10 mouse cellular contexts compared by ENCODE assay signal in the genomic region with DNA sequence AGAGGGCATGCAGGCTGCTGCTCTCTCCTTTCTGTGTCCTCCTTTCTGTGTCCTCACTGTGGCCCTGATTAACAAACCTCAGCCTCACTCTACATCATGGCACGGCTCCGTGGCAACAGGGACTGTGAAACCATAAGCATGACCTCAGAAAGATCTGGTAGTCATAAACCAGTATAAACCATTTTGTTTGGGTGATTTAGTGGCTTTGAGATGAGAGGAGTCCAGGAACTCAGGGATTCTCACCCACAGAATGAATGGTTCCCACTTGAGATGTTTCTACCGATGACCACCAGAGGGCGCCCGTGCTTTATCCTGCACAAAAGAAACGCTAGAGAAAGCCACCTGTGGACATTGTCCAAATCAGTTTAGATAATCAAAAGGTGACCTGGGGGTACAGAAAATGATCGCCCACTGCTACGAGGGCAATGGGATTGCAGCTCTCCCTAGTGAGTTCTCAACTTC. TPM values are rescaled to one million over a fixed set of nuclear protein-coding genes. Genes with fewer than 3 reads are reported as not detected.
DNase-seq lines count a peak whose midpoint lies in the region; ATAC-seq and TF ChIP-seq lines count a peak whose summit lies in the region.
"Had no signal": no experiment of that assay in that cellular context is flagged by ENCODE, and none has a peak within 500 bp of the region (broad histone marks: within the 10 kb centered on the region; RNA-seq: fewer than 3 reads in every experiment).

No protein-coding gene starts in this region.

- ATAC-seq in liver, embryonic 12.5 days = no peak
- ATAC-seq in forebrain, embryonic 14.5 days = peak; percentile 50; the same call in 1 of the 2 replicates
- ATAC-seq in intestine, postnatal 0 days = no peak

- H3K4me3 ChIP-seq in liver, embryonic 12.5 days = no peak overlapping the region
- no peak overlapping the region for H3K4me3 ChIP-seq in forebrain, embryonic 14.5 days (ENCODE audit: low read depth, low read length)
- no peak overlapping the region for H3K4me3 ChIP-seq in intestine, postnatal 0 days (ENCODE audit: low read depth, low read length)
- H3K4me3 ChIP-seq: embryonic facial prominence, embryonic 13.5 days; neural tube, embryonic 12.5 days had no signal

- peak; percentile 93 for TF ChIP-seq CTCF in intestine, postnatal 0 days (IDR thresholded peaks at IDR 0.05; ENCODE audit: low read depth)

- 17% methylated on average over 8 of the region's 8 CpGs for WGBS in liver, embryonic 12.5 days (ENCODE audit: insufficient replicate concordance)
- WGBS in forebrain, embryonic 14.5 days = 15% methylated on average over 8 of the region's 8 CpGs
- 12% methylated on average over 8 of the region's 8 CpGs for WGBS in intestine, postnatal 0 days

- H3K9me3 ChIP-seq in liver, embryonic 12.5 days (replicated peaks) = no peaks in the 10 kb centered on the region
- H3K9me3 ChIP-seq in forebrain, embryonic 14.5 days (replicated peaks; ENCODE audit: control insufficient read depth, low read length) = no peaks in the 10 kb centered on the region
- no peaks in the 10 kb centered on the region for H3K9me3 ChIP-seq in intestine, postnatal 0 days (ENCODE audit: control insufficient read depth)
- H3K9me3 ChIP-seq: embryonic facial prominence, embryonic 13.5 days; neural tube, embryonic 12.5 days had no signal

- H3K27ac ChIP-seq in liver, embryonic 12.5 days = no peak overlapping the region
- no peak overlapping the region for H3K27ac ChIP-seq in forebrain, embryonic 14.5 days (ENCODE audit: low read depth, low read length)
- H3K27ac ChIP-seq in intestine, postnatal 0 days (ENCODE audit: low read depth, low read length) = no peak overlapping the region
- H3K27ac ChIP-seq: embryonic facial prominence, embryonic 13.5 days; neural tube, embryonic 12.5 days had no signal

- peak; percentile 70 for DNase-seq in liver
- DNase-seq in c-Kit-positive CD71-negative TER-119-negative erythroid progenitor cells, embryonic 14.5 days (ENCODE audit: low read depth) = peak; percentile 23
- peak; percentile 77 for DNase-seq in forebrain, embryonic 14.5 days (ENCODE audit: low spot score)
- DNase-seq in left cerebral cortex, postnatal 4 days = peak; percentile 67
- peak; percentile 1 to 5 for DNase-seq in natural killer cell, adult 2 months (ENCODE audit: low spot score in 2 of 2)
- peak; percentile 6 to 9 for DNase-seq in thymus, postnatal 36 days

- H3K4me1 ChIP-seq in liver, embryonic 12.5 days = no peaks in the 10 kb centered on the region
- H3K4me1 ChIP-seq in forebrain, embryonic 14.5 days (ENCODE audit: control insufficient read depth, insufficient read depth, low read length) = no peaks in the 10 kb centered on the region
- no peaks in the 10 kb centered on the region for H3K4me1 ChIP-seq in intestine, postnatal 0 days (replicated peaks; ENCODE audit: control insufficient read depth, insufficient read depth, low read length)
- H3K4me1 ChIP-seq: embryonic facial prominence, embryonic 13.5 days; neural tube, embryonic 12.5 days had no signal

- no peak overlapping the region for H3K9ac ChIP-seq in liver, embryonic 12.5 days
- no peak overlapping the region for H3K9ac ChIP-seq in forebrain, embryonic 14.5 days (ENCODE audit: low read length)
- no peak overlapping the region for H3K9ac ChIP-seq in intestine, postnatal 0 days (ENCODE audit: low read depth, low read length)
- H3K9ac ChIP-seq: embryonic facial prominence, embryonic 13.5 days; neural tube, embryonic 12.5 days had no signal

- intact Hi-C loops in left cerebral cortex, postnatal 4 days (cut with DNase I) = loop anchor here (10.0 kb wide), 1 partner anchor 209 kb away; no protein-coding TSS in a partner anchor

- no peaks in the 10 kb centered on the region for H3K27me3 ChIP-seq in liver, embryonic 12.5 days (replicated peaks)
- H3K27me3 ChIP-seq in forebrain, embryonic 14.5 days (replicated peaks; ENCODE audit: control insufficient read depth, insufficient read depth, low read length) = no peaks in the 10 kb centered on the region
- H3K27me3 ChIP-seq in intestine, postnatal 0 days (replicated peaks; ENCODE audit: control insufficient read depth, insufficient read depth, low read length) = no peaks in the 10 kb centered on the region
- H3K27me3 ChIP-seq: embryonic facial prominence, embryonic 13.5 days; neural tube, embryonic 12.5 days had no signal

- no peak overlapping the region for H3K4me2 ChIP-seq in liver, embryonic 12.5 days
- no peak overlapping the region for H3K4me2 ChIP-seq in forebrain, embryonic 14.5 days (ENCODE audit: low read length)
- no peak overlapping the region for H3K4me2 ChIP-seq in intestine, postnatal 0 days (replicated peaks; ENCODE audit: low read depth)
- H3K4me2 ChIP-seq: embryonic facial prominence, embryonic 13.5 days; neural tube, embryonic 12.5 days had no signal

- H3K36me3 ChIP-seq in liver, embryonic 12.5 days = no peaks in the 10 kb centered on the region
- no peaks in the 10 kb centered on the region for H3K36me3 ChIP-seq in forebrain, embryonic 14.5 days (ENCODE audit: control insufficient read depth, insufficient read depth, low read length)
- no peaks in the 10 kb centered on the region for H3K36me3 ChIP-seq in intestine, postnatal 0 days (ENCODE audit: control insufficient read depth, insufficient read depth)
- H3K36me3 ChIP-seq: embryonic facial prominence, embryonic 13.5 days; neural tube, embryonic 12.5 days had no signal

RNA-seq across cellular contexts. Expression of gene Fam110c, which starts 42.4 kb away (rescaled TPM):
- 1.3 and 1.4 TPM in 2 replicates for polyA plus RNA-seq in liver, embryonic 12.5 days (2016; fragmentation: Nextera tagmentation; extraction: Ambion mirVana)
- polyA plus RNA-seq in forebrain, embryonic 14.5 days (2014; fragmentation: Nextera tagmentation; extraction: Ambion mirVana) = 0.06 TPM in 1 of 2 replicates, not detected in the other
- polyA plus RNA-seq in intestine, postnatal 0 days (2015; fragmentation: Nextera tagmentation; extraction: Ambion mirVana) = 7.3 and 7.7 TPM in 2 replicates
- not detected for total RNA-seq in left cerebral cortex, postnatal 4 days (2021)
- polyA plus RNA-seq: neural tube, embryonic 12.5 days had no signal

Comparison
In these comparisons a context has a peak if more than half of its experiments do, and no peak if none do; other contexts are left out.
1. DNase-seq: peak in every context shown above with its lines; median percentile 77 in forebrain, embryonic 14.5 days; 70 in liver; 67 in left cerebral cortex, postnatal 4 days; 23 in c-Kit-positive CD71-negative TER-119-negative erythroid progenitor cells, embryonic 14.5 days; 8 in thymus, postnatal 36 days; 3 in natural killer cell, adult 2 months.